Mouse (Mus musculus) heart, postnatal 0 days (tissue): ENCODE data around the gene Nmrk2. TPM values are rescaled to one million over a fixed set of nuclear protein-coding genes. Genes with fewer than 3 reads are reported as not detected.
"Not testable (repeated sequence)": the region's sequence is repeated elsewhere in the genome, so short reads cannot be mapped to it uniquely, and the experiment has no call there.

Experiments
- ATAC-seq: fragments of 200-750 bp; cut with Nextera tagmentation; 2 replicates; pipeline ENCODE4 v1.8.0; 2017; ENCODE audit warnings: low read depth, moderate number of reproducible peaks, moderate library complexity; ENCODE audit not compliant: insufficient read depth
- DNase-seq: peaks from one replicate; pipeline ENCODE4 v3.0.0-alpha.2; 2016; ENCODE audit warnings: low spot score
- H3K27ac ChIP-seq: fragments of 300-500 bp; sonication (generic); 2 replicates; pipeline ENCODE4 v1.5.1; 2014; ENCODE audit warnings: low read depth, mild to moderate bottlenecking
- H3K27me3 ChIP-seq: fragments of 300-500 bp; sonication (generic); 2 replicates; pipeline ENCODE4 v1.6.1; 2014; ENCODE audit warnings: low read length, mixed read lengths; ENCODE audit not compliant: control insufficient read depth, insufficient read depth
- H3K36me3 ChIP-seq: fragments of 300-500 bp; sonication (generic); replicated peaks from 2 replicates; pipeline ENCODE4 v1.6.1; 2014; ENCODE audit warnings: low read length, mixed read lengths; ENCODE audit not compliant: control insufficient read depth, insufficient read depth
- H3K4me1 ChIP-seq: fragments of 300-500 bp; sonication (generic); 2 replicates; pipeline ENCODE4 v1.6.1; 2014; ENCODE audit warnings: antibody characterized with exemption; ENCODE audit not compliant: control insufficient read depth, insufficient read depth
- H3K4me2 ChIP-seq: fragments of 300-500 bp; sonication (generic); 2 replicates; pipeline ENCODE4 v1.6.1; 2014; ENCODE audit warnings: low read depth, mild to moderate bottlenecking, low read length, moderate library complexity
- H3K4me3 ChIP-seq: fragments of 300-500 bp; sonication (generic); 2 replicates; pipeline ENCODE4 v1.5.1; 2014; ENCODE audit warnings: low read depth, low read length
- H3K9ac ChIP-seq: fragments of 300-500 bp; sonication (generic); replicated peaks from 2 replicates; pipeline ENCODE4 v1.6.1; 2014; ENCODE audit warnings: low read depth, low read length, mixed read lengths
- H3K9me3 ChIP-seq: fragments of 300-500 bp; sonication (generic); replicated peaks from 2 replicates; pipeline ENCODE4 v1.6.1; 2016; ENCODE audit warnings: low read length; ENCODE audit not compliant: control insufficient read depth
- CTCF ChIP-seq: IDR thresholded peaks from 2 replicates; pipeline ENCODE4 v1.5.1; 2016; ENCODE audit warnings: antibody characterized with exemption, control low read depth, low read depth
- EP300 ChIP-seq: IDR thresholded peaks from 2 replicates; pipeline ENCODE4 v1.6.1; 2016; ENCODE audit warnings: antibody characterized with exemption, low read depth
- WGBS: fragments of 180-500 bp; shearing (Covaris S2); extraction: QIAGEN DNeasy Blood & Tissue Kit; methylation state at CpG from one replicate; pipeline ENCODE4 v1.1.7; 2014; 5-methylcytosine and 5-hydroxymethylcytosine counted together
- polyA plus RNA-seq: library from polyadenylated mRNA; unstranded; fragments of >200 nt; fragmentation: Nextera tagmentation; extraction: Ambion mirVana; gene quantifications from 2 replicates; pipeline ENCODE4 v1.2.1, GENCODE M21; 2015
- total RNA-seq: library from RNA; depleted of rRNA; stranded (reverse); fragments of >200 nt; gene quantifications from 2 replicates; pipeline ENCODE4 v1.2.3, GENCODE M21; 2014; ENCODE audit warnings: low replicate concordance

Nmrk2 gene
- total and polyA plus RNA-seq, 2 experiments from 2014 or later, result 14.2 to 35.2 TPM

DNA sequence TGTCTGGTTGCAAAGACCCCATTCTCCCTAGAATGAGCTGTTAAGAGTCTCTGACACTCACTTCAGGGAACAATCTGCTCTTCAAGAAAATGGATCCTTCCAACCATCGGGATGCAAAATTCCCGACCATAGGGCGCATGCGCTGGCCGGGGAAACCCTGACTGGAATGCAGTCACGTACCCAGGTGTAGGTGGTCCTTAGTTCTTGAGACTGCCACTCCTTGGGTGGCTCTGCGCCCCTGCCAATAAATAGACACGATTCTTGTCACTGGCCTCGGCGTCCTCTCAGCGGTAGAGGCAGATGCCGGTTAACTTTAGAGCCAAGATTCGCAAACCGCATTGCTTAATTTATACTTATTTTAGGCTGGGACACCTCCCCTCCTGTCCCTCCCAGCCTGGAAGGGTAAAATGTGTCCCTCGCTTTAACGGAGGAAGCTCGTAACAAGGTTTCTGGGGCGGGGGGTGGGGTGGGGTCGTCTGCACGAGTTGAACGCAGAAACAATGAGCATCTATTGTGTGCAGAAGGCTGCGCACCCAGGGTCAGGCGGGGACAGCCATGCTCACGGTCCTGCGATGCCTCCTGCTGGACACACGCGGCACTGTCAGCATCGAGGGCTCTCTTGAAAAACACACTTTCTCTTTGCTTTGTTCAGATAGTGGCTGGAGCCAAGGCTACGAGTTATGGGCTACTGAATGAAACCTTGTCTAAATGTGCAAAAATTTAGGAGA, 27.1 kb downstream of the Nmrk2 start:
- peak; percentile 86 for DNase-seq
- Histone ChIP-seq H3K27me3 (no peaks in the 10 kb centered on the region), H3K36me3 (peaks cover 25% of the 10 kb centered on the region), H3K9ac (no peak overlapping the region), H3K9me3 (no peaks in the 10 kb centered on the region), H3K4me2 (peak overlapping the region; percentile 53), H3K4me1 (peaks cover 20% of the 10 kb centered on the region), H3K27ac (peak overlapping the region; percentile 95), H3K4me3 (peak overlapping the region; percentile 29)
- ATAC-seq, result peak; percentile 48
- TF ChIP-seq EP300, result no peak
- peak; percentile 91 for TF ChIP-seq CTCF
- 4% methylated on average over 29 of the region's 29 CpGs for WGBS

DNA sequence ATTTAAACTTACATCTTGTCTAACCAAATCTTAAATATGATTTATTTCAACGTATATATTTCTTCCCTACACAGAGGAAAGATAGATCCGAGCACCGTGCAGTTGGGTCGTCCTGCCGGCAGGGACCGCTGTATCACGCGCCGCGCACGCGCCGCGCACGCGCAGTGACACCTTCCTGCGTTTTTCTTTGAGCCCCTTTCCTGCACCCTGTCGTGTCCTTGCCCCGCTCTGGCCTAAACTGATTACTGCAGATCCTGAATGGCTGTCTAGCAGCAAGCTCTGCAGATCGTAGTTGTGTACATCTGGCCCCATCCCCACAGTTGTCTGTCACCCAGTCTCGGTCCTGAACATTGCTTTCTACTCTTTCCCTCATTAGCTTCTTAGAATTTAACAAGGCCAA, 28.7 kb downstream of the Nmrk2 start:
- ATAC-seq (peak; percentile 18; the same call in 1 of the 2 replicates), DNase-seq (peak; percentile 84)
- H3K4me2 ChIP-seq, result peak overlapping the region; percentile 45
- no peak overlapping the region for H3K4me3 ChIP-seq
- H3K36me3 ChIP-seq, result peaks cover 9% of the 10 kb centered on the region
- H3K9ac ChIP-seq, result peak overlapping the region; percentile 18; the same call in 1 of the 2 replicates
- WGBS, result 8% methylated on average over 21 of the region's 21 CpGs
- H3K4me1 ChIP-seq, result peaks cover 23% of the 10 kb centered on the region
- no peaks in the 10 kb centered on the region for H3K27me3 ChIP-seq
- no peak for TF ChIP-seq EP300
- TF ChIP-seq CTCF, result peak; percentile 81
- H3K9me3 ChIP-seq, result no peaks in the 10 kb centered on the region
- H3K27ac ChIP-seq, result peak overlapping the region; percentile 87

DNA sequence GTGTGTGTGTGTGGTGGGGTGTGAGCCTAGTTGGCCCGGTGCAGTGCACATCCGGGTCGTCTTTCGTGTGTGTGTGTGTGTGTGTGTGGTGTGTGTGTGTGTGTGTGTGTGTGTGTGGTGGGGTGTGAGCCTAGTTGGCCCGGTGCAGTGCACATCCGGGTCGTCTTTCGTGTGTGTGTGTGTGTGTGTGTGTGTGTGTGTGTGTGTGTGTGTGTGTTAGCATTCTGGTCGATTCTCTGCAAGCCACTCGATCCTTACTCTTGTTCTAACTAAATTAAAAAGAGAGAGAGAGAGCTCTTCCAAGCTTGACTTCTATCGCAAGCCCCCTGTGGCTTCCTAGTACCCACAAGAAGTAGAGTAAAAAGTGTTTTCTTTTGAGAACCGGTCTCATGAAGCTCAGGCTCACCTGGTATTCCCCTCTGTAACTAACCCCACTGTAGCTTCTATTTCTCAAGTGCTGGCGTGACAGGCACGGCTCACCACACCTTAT, 32.4 kb downstream of the Nmrk2 start:
- Histone ChIP-seq H3K4me1 (peaks cover 20% of the 10 kb centered on the region), H3K27ac (peak overlapping the region; percentile 66), H3K4me2 (peak overlapping the region; percentile 21; the same call in 1 of the 2 replicates)
- not testable (repeated sequence) for H3K36me3 ChIP-seq, H3K9me3 ChIP-seq, H3K27me3 ChIP-seq, DNase-seq, H3K4me3 ChIP-seq, H3K9ac ChIP-seq
- ATAC-seq, result peak; percentile 19; the same call in 1 of the 2 replicates
- WGBS, result 46% methylated on average over 6 of the region's 14 CpGs

DNA sequence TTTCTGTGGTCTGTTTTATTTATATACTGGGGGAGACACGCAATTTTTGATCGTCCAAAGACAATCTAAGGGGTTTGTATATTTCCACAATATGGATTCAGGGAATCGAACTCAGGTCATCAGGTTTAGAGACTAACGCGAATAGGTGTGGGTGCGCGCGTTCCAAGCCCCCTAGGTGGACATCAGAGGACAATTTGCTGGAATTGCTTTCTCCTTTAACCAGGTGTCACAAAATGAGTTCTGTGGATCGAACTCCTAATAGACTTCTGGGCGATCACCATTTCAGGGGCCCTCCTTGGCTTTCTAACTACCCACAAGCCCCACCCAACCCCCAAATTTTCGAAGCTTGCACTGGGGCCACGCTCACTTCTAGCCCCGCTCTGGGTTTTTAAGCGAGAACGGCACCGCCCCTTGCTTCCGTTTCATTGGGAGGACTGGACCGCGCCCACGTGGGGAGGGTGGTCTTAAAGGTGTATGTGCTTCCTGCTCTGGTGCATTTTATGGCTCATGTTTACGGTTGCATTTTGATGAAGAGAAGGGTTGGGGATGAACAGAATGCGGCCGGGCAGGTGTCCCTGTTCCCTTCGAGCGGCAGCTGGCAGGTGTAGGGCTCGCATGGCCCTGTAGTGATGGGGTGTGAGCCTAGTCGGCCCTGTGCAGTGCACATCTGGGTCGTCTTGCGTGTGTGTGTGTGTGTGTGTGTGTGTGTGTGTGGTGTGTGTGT, 33.2 kb downstream of the Nmrk2 start:
- no peak for TF ChIP-seq EP300
- no peak for TF ChIP-seq CTCF
- peak overlapping the region; percentile 87 for H3K27ac ChIP-seq
- H3K36me3 ChIP-seq, result peaks cover under 1% of the 10 kb centered on the region; the same call in 1 of the 2 replicates
- DNase-seq, result peak; percentile 90
- no peaks in the 10 kb centered on the region for H3K9me3 ChIP-seq
- 2% methylated on average over 29 of the region's 29 CpGs for WGBS
- peak; percentile 52 for ATAC-seq
- peak overlapping the region; percentile 58 for H3K9ac ChIP-seq
- peak overlapping the region; percentile 98 for H3K4me3 ChIP-seq
- no peaks in the 10 kb centered on the region for H3K27me3 ChIP-seq
- peaks cover 19% of the 10 kb centered on the region for H3K4me1 ChIP-seq
- H3K4me2 ChIP-seq, result peak overlapping the region; percentile 91

DNA sequence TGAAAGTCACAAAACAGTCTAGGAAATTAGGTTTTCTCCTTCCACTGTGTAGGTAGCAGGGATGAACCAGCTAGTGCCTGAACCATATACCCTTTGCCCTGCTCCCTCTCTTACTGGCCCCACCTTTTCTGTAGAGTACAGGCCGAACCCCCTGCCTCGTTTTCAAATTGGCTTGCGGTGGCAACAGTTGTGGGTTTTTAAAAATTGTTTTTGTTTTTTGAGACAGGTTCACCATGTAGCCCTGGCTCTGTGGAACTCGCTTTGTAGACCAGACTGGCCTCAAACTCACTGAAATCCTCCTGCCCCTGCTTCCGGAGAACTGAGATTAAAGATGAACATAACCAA, 33.8 kb downstream of the Nmrk2 start:
- ATAC-seq, result peak; percentile 47; the same call in 1 of the 2 replicates
- peaks cover 5% of the 10 kb centered on the region; the same call in 1 of the 2 replicates for H3K36me3 ChIP-seq

More for the DNA sequence above, 33.8 kb downstream of the Nmrk2 start:
- peaks cover 15% of the 10 kb centered on the region for H3K4me1 ChIP-seq
- peak overlapping the region; percentile 91 for H3K4me2 ChIP-seq
- WGBS, result 11% methylated on average over 5 of the region's 5 CpGs
- no peaks in the 10 kb centered on the region for H3K9me3 ChIP-seq
- H3K4me3 ChIP-seq, result peak overlapping the region; percentile 98
- H3K27ac ChIP-seq, result peak overlapping the region; percentile 87
- no peaks in the 10 kb centered on the region for H3K27me3 ChIP-seq
- peak overlapping the region; percentile 37; the same call in 1 of the 2 replicates for H3K9ac ChIP-seq
- TF ChIP-seq CTCF, result no peak
- no peak for DNase-seq
